Comparison of ENCODE assay signal across 20 mouse cellular contexts in the genomic region with DNA sequence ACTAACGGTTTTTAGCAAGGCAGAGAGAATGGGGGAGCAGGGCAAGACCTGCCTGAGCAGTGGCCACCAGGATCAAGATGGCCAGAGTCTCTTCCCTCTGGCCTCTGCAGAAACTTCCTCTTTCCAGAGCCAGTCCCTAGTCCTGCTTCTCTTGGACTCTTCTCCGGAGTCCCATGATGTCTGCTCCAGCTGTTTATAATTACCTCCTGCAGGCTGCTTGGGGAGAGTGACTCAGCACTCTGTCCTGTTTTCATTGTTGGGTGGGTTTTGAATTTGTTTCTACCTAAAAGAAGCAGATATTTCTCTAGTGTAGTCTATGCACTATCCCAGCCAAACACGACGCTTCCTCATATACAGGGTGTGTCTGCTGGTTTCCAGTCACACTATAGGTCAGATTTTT.
DNase-seq lines count a peak whose midpoint lies in the region; ATAC-seq and TF ChIP-seq lines count a peak whose summit lies in the region.
"Had no signal": no experiment of that assay in that cellular context is flagged by ENCODE, and none has a peak within 500 bp of the region (broad histone marks: within the 10 kb centered on the region; RNA-seq: fewer than 3 reads in every experiment).

No protein-coding gene starts in this region.

- H3K4me3 ChIP-seq in heart, embryonic 11.5 days (ENCODE audit: low read depth, low read length): no peak overlapping the region
- no peak overlapping the region for H3K4me3 ChIP-seq in limb, embryonic 14.5 days (replicated peaks; ENCODE audit: low read length)
- no peak overlapping the region for H3K4me3 ChIP-seq in liver, embryonic 12.5 days
- H3K4me3 ChIP-seq: layer of hippocampus, adult 2 months; left cerebral cortex, adult 2 months; limb, embryonic 12.5 days; midbrain, embryonic 10.5 days; neural tube, embryonic 13.5 days had no signal

- 67% methylated on average over 4 of the region's 4 CpGs for WGBS in heart, embryonic 11.5 days (ENCODE audit: insufficient replicate concordance)
- WGBS in limb, embryonic 14.5 days: 54% methylated on average over 4 of the region's 4 CpGs
- 59% methylated on average over 4 of the region's 4 CpGs for WGBS in liver, embryonic 12.5 days (ENCODE audit: insufficient replicate concordance)

- no peaks in the 10 kb centered on the region for H3K9me3 ChIP-seq in heart, embryonic 11.5 days (replicated peaks; ENCODE audit: control insufficient read depth, low read length)
- no peaks in the 10 kb centered on the region for H3K9me3 ChIP-seq in limb, embryonic 14.5 days (ENCODE audit: control insufficient read depth, low read length)
- no peaks in the 10 kb centered on the region for H3K9me3 ChIP-seq in liver, embryonic 12.5 days (replicated peaks)
- H3K9me3 ChIP-seq: limb, embryonic 12.5 days; midbrain, embryonic 10.5 days; neural tube, embryonic 13.5 days had no signal

- DNase-seq in heart, adult 18-20 months: peak; percentile 57 to 75
- DNase-seq in brain, adult 2 months (ENCODE audit: low read depth, low spot score): peak; percentile 39
- peak; percentile 20 for DNase-seq in forelimb bud, embryonic 11.5 days (ENCODE audit: low read depth, low spot score)
- DNase-seq in limb, embryonic 14.5 days (ENCODE audit: low spot score): peak; percentile 51
- DNase-seq in liver: no peak
- DNase-seq: cerebellum, adult 11 months; kidney, adult 18-20 months; kidney, postnatal 10 days; liver, postnatal 0 days; lung, postnatal 4 days had no signal

- H3K4me1 ChIP-seq in heart, embryonic 11.5 days (ENCODE audit: control insufficient read depth, insufficient read depth, low read length): no peaks in the 10 kb centered on the region
- H3K4me1 ChIP-seq in limb, embryonic 14.5 days (ENCODE audit: control insufficient read depth, insufficient read depth, low read length): peaks cover 11% of the 10 kb centered on the region
- H3K4me1 ChIP-seq in liver, embryonic 12.5 days: no peaks in the 10 kb centered on the region

- no peaks in the 10 kb centered on the region for H3K36me3 ChIP-seq in heart, embryonic 11.5 days (ENCODE audit: control insufficient read depth, insufficient read depth, low read length)
- H3K36me3 ChIP-seq in limb, embryonic 14.5 days (ENCODE audit: control insufficient read depth, insufficient read depth, low read length): no peaks in the 10 kb centered on the region
- H3K36me3 ChIP-seq in liver, embryonic 12.5 days: no peaks in the 10 kb centered on the region
- H3K36me3 ChIP-seq: limb, embryonic 12.5 days; midbrain, embryonic 10.5 days; neural tube, embryonic 13.5 days had no signal

- H3K27me3 ChIP-seq in heart, embryonic 11.5 days (ENCODE audit: control insufficient read depth, insufficient read depth, low read length): no peaks in the 10 kb centered on the region
- no peaks in the 10 kb centered on the region for H3K27me3 ChIP-seq in limb, embryonic 14.5 days (ENCODE audit: control insufficient read depth, insufficient read depth, low read length)
- H3K27me3 ChIP-seq in liver, embryonic 12.5 days (replicated peaks): no peaks in the 10 kb centered on the region
- H3K27me3 ChIP-seq: limb, embryonic 12.5 days; neural tube, embryonic 13.5 days had no signal

- no peak overlapping the region for H3K4me2 ChIP-seq in heart, embryonic 11.5 days
- H3K4me2 ChIP-seq in limb, embryonic 14.5 days (replicated peaks; ENCODE audit: low read depth, low read length, severe bottlenecking): no peak overlapping the region
- H3K4me2 ChIP-seq in liver, embryonic 12.5 days: no peak overlapping the region
- H3K4me2 ChIP-seq: limb, embryonic 12.5 days; neural tube, embryonic 13.5 days had no signal

- no peak overlapping the region for H3K27ac ChIP-seq in heart, embryonic 11.5 days (ENCODE audit: low read depth, low read length)
- H3K27ac ChIP-seq in limb, embryonic 14.5 days (replicated peaks; ENCODE audit: low read depth, low read length): no peak overlapping the region
- no peak overlapping the region for H3K27ac ChIP-seq in liver, embryonic 12.5 days
- H3K27ac ChIP-seq: hindbrain, postnatal 0 days; layer of hippocampus, adult 2 months; left cerebral cortex, adult 2 months; limb, embryonic 12.5 days; midbrain, embryonic 10.5 days; neural tube, embryonic 13.5 days; stomach, postnatal 0 days had no signal

- no peak for ATAC-seq in heart, embryonic 11.5 days (replicated peaks; ENCODE audit: insufficient number of reproducible peaks, low FRiP score, low TSS enrichment)
- 0 out of 2 replicates have a peak, but pooled peaks have one; percentile 26 for ATAC-seq in limb, embryonic 14.5 days (ENCODE audit: low FRiP score, low read depth)
- no peak for ATAC-seq in liver, embryonic 12.5 days
- ATAC-seq: forebrain, embryonic 16.5 days; hindbrain, postnatal 0 days; liver, postnatal 0 days had no signal

- no peak overlapping the region for H3K9ac ChIP-seq in heart, embryonic 11.5 days (ENCODE audit: low read depth, low read length)
- no peak overlapping the region for H3K9ac ChIP-seq in limb, embryonic 14.5 days (ENCODE audit: low read depth, low read length, severe bottlenecking)
- H3K9ac ChIP-seq in liver, embryonic 12.5 days: no peak overlapping the region
- H3K9ac ChIP-seq: limb, embryonic 12.5 days; liver, postnatal 0 days; neural tube, embryonic 13.5 days had no signal

- no peak for TF ChIP-seq POLR2A in limb, embryonic 14.5 days (IDR thresholded peaks at IDR 0.05; ENCODE audit: borderline replicate concordance, extremely low read depth, insufficient read depth, insufficient read length)
